Mouse (Mus musculus): Measurements from ENCODE around the gene Vav1. TPM values are rescaled to one million over a fixed set of nuclear protein-coding genes. Genes with fewer than 3 reads are reported as not detected.

Gene Vav1
- 100 to 1,000 TPM; 169 to 171 TPM for total RNA-seq (2023)

DNA sequence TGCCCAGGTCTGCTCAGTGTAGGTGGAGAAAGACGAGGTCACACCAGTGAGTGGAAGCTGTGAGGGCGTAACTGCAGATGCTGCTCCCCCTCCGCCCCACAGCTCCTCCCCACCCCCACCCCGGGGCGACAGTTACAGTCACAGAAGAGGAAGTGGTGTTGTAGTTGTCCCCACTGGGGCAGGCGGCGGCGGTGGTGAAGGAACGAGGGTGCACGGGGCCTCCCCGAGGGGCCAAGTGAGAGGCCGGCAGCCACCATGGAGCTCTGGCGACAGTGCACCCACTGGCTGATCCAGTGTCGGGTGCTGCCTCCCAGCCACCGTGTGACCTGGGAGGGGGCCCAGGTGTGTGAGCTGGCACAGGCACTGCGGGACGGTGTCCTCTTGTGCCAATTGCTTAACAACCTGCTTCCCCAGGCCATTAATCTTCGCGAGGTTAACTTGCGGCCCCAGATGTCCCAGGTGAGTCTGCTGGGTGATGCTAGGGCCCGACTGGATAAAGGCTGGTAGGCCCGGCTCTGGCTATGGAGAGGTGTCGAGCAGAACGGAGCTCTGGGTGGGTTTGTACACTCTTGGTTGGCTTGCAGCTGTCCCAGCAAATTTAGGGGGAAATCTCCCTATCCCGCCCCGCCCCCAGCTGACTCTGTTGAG lies at the start of gene Vav1:
Vav1 (plus strand) TSS at position 158 of the 648 bp plus-strand sequence.

DNA sequence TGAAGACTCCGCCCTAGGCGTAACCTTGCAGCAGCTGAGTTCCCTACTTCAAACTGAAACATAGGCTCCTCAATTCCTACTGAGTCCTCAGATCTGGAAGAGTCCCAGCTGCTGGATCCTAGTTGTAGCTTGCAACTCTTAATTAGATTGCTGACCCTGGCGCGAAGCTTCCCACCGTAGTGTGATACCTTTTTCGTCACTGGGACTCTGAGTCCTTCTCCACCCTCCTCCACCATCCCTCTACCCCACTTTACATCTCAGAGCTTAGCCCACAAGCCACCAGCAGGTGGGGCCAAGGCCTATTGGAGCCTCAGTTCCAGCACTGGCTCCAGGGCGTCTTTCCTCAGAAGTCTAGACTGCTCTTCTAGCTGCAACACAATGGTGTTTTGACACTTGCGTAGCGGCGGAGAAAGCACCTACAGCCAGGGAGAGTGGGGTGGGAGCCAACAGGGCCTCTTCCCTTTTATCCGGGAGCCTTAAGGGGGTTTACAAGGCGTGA lies 30.6 kb upstream of the Vav1 start, which contains the start of gene Gpr108:
Gpr108 (minus strand) TSS at position 246 of the 499 bp plus-strand sequence.

DNA sequence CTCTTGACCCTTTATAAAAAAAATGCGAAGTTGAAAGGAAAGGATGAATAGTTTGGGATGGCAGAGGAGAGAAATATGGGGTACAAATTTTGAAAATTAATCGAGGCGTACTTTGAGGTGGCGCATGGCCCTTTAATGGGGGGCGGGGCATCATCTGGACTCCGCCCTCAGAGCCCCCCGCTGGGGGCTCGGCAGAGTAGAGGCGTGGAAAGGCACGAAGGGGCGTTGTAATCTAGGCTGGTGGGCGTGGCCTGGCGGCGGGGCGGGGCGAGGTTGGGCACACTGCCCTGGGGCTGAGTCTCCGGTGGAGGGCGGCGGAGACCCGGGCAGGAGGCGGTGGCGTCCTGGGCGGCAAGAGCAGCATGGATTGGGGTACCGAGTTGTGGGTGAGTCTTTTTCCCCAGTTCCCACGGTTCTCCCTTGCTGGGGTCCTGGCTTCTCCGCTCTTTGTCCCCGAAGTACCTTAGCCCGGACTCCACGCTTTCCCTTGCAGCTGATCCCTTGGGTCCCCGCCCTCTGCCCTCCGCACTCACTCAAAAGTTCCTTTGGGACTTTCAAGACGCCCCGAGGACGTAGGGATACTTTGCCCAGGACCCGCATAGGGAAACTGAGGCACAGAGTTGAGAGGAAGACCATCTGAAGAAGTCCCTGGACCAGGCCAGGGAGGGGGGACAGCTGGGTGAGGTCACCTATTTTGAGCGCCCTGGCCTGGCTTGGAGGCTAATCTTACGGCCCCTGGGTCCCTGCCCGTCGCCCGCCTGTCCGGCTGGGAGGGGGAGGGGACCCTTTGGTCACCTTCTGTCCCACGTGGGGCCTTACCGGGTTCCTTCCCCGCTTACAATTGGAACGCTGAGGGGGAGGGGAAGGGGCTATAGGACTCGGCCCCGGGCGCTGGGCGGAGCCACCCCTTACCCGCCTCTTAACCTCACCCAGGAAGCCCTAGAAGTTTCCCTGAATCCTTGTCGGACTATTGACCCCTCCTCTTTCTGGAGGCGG lies 29.4 kb upstream of the Vav1 start, which contains the start of gene Trip10:
Trip10 (plus strand) TSS at position 270 of the 996 bp plus-strand sequence.

DNA sequence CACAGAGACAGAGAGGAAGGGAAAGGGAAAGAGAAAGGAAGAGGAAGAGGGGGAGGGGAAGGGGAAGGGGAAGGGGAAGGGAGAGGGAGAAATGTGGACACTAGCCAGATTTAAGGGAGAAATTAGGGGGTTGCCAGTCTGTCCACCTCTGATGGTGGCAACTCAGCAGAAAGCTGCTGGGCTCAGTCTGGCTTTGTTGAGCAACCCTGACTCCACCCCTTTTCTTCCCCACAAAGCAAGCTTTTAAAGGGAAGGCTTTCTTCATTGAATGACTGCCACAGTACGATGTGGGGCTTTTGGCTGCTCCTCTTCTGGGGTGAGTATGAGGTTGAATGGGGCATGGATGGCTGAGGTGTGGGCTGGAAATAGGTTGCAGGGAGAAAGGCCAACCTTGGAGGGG lies 79.5 kb downstream of the Vav1 start, which contains the start of gene Adgre1:
Adgre1 (plus strand) TSS at position 251 of the 400 bp plus-strand sequence.

Other genes with a start within 250 kb of the Vav1 start
- gene Khsrp, start 247.6 kb upstream of the Vav1 start, total RNA-seq (2023): 100 to 1,000 TPM; 134 to 144 TPM
- not detected for gene Slc25a41, start 237.4 kb upstream of the Vav1 start, total RNA-seq (2023)
- gene Crb3, start 220.0 kb upstream of the Vav1 start, total RNA-seq (2023): 1 to 10 TPM in 1 of 2 experiments, under 1 TPM in 1; 0.99 to 1.6 TPM
- 10 to 100 TPM; 27.8 to 38.7 TPM for gene Slc25a23, start 219.2 kb upstream of the Vav1 start, total RNA-seq (2023)
- gene Dennd1c, start 200.6 kb upstream of the Vav1 start, total RNA-seq (2023): 100 to 1,000 TPM; 182 to 245 TPM
- gene Tubb4a, start 191.3 kb upstream of the Vav1 start, total RNA-seq (2023): 1 to 10 TPM; 1.4 to 1.5 TPM
- 1 to 10 TPM; 2.0 to 3.2 TPM for gene Tnfsf9, start 173.8 kb upstream of the Vav1 start, total RNA-seq (2023)
- gene Cd70, start 129.3 kb upstream of the Vav1 start, total RNA-seq (2023): not detected
- 10 to 100 TPM in 1 of 2 experiments, 1 to 10 TPM in 1; 7.2 to 13.8 TPM for gene Tnfsf14, start 84.9 kb upstream of the Vav1 start, total RNA-seq (2023)
- gene C3, start 51.0 kb upstream of the Vav1 start, total RNA-seq (2023): 1 to 10 TPM in 1 of 2 experiments, under 1 TPM in 1; 0.71 to 3.3 TPM
- gene Gpr108, start 30.7 kb upstream of the Vav1 start, total RNA-seq (2023): 10 to 100 TPM; 40.9 to 47.9 TPM
- 1 to 10 TPM; 5.8 to 5.9 TPM for gene Trip10, start 29.6 kb upstream of the Vav1 start, total RNA-seq (2023)
- gene Adgre1, start 79.6 kb downstream of the Vav1 start, total RNA-seq (2023): 1 to 10 TPM in 1 of 2 experiments, under 1 TPM in 1; 0.98 to 6.7 TPM